Mouse (Mus musculus): ENCODE measurements around the gene Pde2a. TPM values are rescaled to one million over a fixed set of nuclear protein-coding genes. Genes with fewer than 3 reads are reported as not detected.

Pde2a gene
- polyA plus RNA-seq, 1 experiment = 49.3 TPM

DNA sequence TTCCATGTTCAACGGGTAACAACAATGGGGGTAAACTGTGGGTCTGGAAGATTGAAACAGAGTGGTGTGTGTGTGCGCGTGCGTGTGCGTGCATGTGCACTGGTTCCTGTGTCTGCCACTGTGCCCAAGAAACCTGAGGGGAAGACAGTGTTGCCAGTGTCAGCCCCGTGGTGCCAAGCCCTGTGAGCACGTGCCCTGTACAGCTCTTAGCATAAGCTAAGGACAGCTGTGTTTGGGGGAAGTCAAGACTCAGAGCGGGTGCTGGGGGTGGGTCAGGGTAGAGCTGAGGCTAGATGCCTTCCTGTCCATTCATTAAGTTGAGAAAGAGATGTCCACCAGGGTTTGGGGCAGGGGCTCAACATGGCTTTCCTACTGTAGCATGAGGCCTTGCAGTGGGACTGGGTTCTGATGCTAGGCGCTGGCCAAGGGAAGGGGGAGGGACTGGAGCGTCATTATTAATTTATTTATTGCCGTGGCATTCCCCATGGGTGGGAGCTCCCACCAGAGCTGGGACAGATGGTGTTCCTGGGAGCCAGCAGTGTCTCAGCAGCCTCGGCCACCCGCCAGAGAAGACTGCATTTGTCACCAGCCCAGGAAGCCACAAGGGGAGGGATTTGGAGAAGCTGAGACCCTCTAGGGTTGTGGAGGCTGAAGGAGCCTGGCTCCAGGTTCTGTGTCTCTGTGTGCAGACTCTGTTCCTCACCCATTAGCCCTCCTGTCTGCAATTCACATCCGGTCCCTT, 41.0 kb downstream of the Pde2a start:
- peak overlapping the region; percentile 34 for H3K4me2 ChIP-seq (ENCODE audit: low read depth)
- H3K27me3 ChIP-seq (ENCODE audit: control insufficient read depth, insufficient read depth, insufficient read length) = no peaks in the 10 kb centered on the region
- TF ChIP-seq TCF12 (IDR thresholded peaks at IDR 0.05; ENCODE audit: insufficient read depth, poor library complexity, severe bottlenecking) (peak; percentile 86), MYOD1 (IDR thresholded peaks at IDR 0.05; ENCODE audit: control insufficient read depth in 1 of 3, insufficient read length in 2 of 3, low read depth in 2 of 3) (peak; percentile 27 to 94 (median 93)), MAX (IDR thresholded peaks at IDR 0.05; ENCODE audit: low read depth) (no peak), CEBPB (IDR thresholded peaks at IDR 0.05; ENCODE audit: insufficient read depth, poor library complexity, severe bottlenecking) (no peak), MYOG (IDR thresholded peaks at IDR 0.05; ENCODE audit: control insufficient read depth in 1 of 3, insufficient read depth in 1 of 3, insufficient read length in 2 of 3, low read depth in 2 of 3) (peak; percentile 71 to 98 (median 89)), USF1 (IDR thresholded peaks at IDR 0.05; ENCODE audit: low read depth) (peak; percentile 11), TCF3 (IDR thresholded peaks at IDR 0.05; ENCODE audit: insufficient read length, low read depth) (peak; percentile 73)
- H3K79me2 ChIP-seq (ENCODE audit: control insufficient read depth, insufficient read depth) = no peaks in the 10 kb centered on the region
- H3ac ChIP-seq (ENCODE audit: control insufficient read depth, insufficient read length) = no peak overlapping the region
- H3K4me3 ChIP-seq = no peak overlapping the region
- H3K36me3 ChIP-seq (ENCODE audit: control insufficient read depth, insufficient read depth) = no peaks in the 10 kb centered on the region

DNA sequence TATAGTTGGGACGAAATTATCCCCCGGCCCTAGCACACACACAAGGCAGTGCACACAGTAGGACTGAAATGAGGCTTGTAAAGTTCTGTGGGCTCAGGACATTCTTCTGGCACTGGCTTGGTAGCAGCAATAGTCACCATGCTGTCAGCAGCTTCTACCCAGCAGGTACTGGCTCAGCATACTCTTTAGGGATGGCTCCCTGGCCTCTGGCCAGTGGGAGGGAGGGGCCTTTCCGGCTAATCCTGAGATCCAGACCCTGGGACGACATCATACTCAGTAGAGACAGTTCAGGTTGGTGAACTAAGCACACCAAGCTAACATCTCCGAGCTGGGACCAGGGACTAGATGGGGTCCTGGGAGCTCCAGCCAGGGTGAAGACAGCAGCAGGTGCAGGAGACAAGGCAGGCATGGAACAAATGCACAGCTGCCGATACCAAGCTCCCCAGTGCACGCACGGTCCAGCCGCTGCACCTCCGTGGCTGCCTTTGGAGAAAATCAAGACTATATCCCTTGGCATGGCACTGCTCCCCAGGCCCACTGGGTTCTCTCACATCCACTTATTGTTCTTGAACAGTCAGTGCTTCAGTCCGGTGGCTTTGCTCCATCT, 42.3 kb downstream of the Pde2a start:
- Histone ChIP-seq H3K4me3 (no peak overlapping the region), H3K4me2 (ENCODE audit: low read depth) (no peak overlapping the region), H3K36me3 (ENCODE audit: control insufficient read depth, insufficient read depth) (no peaks in the 10 kb centered on the region), H3K79me2 (ENCODE audit: control insufficient read depth, insufficient read depth) (no peaks in the 10 kb centered on the region), H3K27me3 (ENCODE audit: control insufficient read depth, insufficient read depth, insufficient read length) (no peaks in the 10 kb centered on the region), H3ac (ENCODE audit: control insufficient read depth, insufficient read length) (no peak overlapping the region)
- TF ChIP-seq CEBPB (IDR thresholded peaks at IDR 0.05; ENCODE audit: insufficient read depth, poor library complexity, severe bottlenecking) = no peak
- TF ChIP-seq SRF (IDR thresholded peaks at IDR 0.05; ENCODE audit: control insufficient read depth, insufficient read length, low read depth) = no peak
- no peak for TF ChIP-seq POLR2AphosphoS2 (IDR thresholded peaks at IDR 0.05; ENCODE audit: insufficient read length, low read depth)
- TF ChIP-seq TCF3 (IDR thresholded peaks at IDR 0.05; ENCODE audit: insufficient read length, low read depth) = peak; percentile 13
- TF ChIP-seq MYOD1 (IDR thresholded peaks at IDR 0.05; ENCODE audit: control insufficient read depth in 1 of 3, insufficient read length in 2 of 3, low read depth in 2 of 3) = peak in 2 of 3 experiments; percentile 70 to 82
- TF ChIP-seq MYOG (IDR thresholded peaks at IDR 0.05; ENCODE audit: control insufficient read depth in 1 of 3, insufficient read depth in 1 of 3, insufficient read length in 2 of 3, low read depth in 2 of 3) = peak in 2 of 3 experiments; percentile 70 to 83

- Histone ChIP-seq H3K4me2 (ENCODE audit: low read depth) (no peak overlapping the region), H3ac (ENCODE audit: control insufficient read depth, insufficient read length) (no peak overlapping the region), H3K4me3 (no peak overlapping the region), H3K27me3 (ENCODE audit: control insufficient read depth, insufficient read depth, insufficient read length) (no peaks in the 10 kb centered on the region), H3K79me2 (ENCODE audit: control insufficient read depth, insufficient read depth) (no peaks in the 10 kb centered on the region), H3K36me3 (ENCODE audit: control insufficient read depth, insufficient read depth) (no peaks in the 10 kb centered on the region)
- TF ChIP-seq MYOD1 (IDR thresholded peaks at IDR 0.05; ENCODE audit: control insufficient read depth in 1 of 3, insufficient read length in 2 of 3, low read depth in 2 of 3) = peak in 2 of 3 experiments; percentile 84 to 86
- peak; percentile 59 for TF ChIP-seq TCF3 (IDR thresholded peaks at IDR 0.05; ENCODE audit: insufficient read length, low read depth)
- TF ChIP-seq TCF12 (IDR thresholded peaks at IDR 0.05; ENCODE audit: insufficient read depth, poor library complexity, severe bottlenecking) = peak; percentile 65
- no peak for TF ChIP-seq E2F4 (IDR thresholded peaks at IDR 0.05; ENCODE audit: insufficient read depth)
- peak; percentile 60 to 91 (median 90) for TF ChIP-seq MYOG (IDR thresholded peaks at IDR 0.05; ENCODE audit: control insufficient read depth in 1 of 3, insufficient read depth in 1 of 3, insufficient read length in 2 of 3, low read depth in 2 of 3)
Measured at GRCm38 (mm10) chr7:101464927-101465326, 43.4 kb downstream of the Pde2a start.

DNA sequence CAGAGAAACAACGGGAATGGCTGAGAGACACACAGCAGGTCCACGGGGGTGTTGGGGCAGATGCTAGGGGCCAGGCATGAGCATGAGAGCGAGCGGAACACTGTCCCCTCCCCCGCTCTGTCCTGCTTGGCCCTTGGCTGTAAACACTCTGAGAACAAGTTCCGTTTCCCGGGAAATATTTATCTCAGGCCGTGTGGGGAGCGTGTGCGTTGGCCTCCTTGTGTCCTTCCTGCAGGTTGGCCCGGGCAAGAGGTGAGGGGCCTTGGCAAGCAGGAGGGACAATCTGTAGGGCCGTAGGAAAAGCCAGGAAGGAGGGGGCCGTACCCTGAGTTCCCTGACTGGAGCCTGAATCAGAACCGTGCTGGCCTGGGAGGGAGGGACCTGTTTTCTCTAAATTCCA, 43.9 kb downstream of the Pde2a start:
- H3K36me3 ChIP-seq (ENCODE audit: control insufficient read depth, insufficient read depth) = no peaks in the 10 kb centered on the region
- H3K4me2 ChIP-seq (ENCODE audit: low read depth) = no peak overlapping the region
- TF ChIP-seq MYOD1 (IDR thresholded peaks at IDR 0.05; ENCODE audit: control insufficient read depth in 1 of 3, insufficient read length in 2 of 3, low read depth in 2 of 3) = no peak
- TF ChIP-seq CEBPB (IDR thresholded peaks at IDR 0.05; ENCODE audit: insufficient read depth, poor library complexity, severe bottlenecking) = no peak
- no peak for TF ChIP-seq TCF3 (IDR thresholded peaks at IDR 0.05; ENCODE audit: insufficient read length, low read depth)
- TF ChIP-seq USF1 (IDR thresholded peaks at IDR 0.05; ENCODE audit: low read depth) = no peak
- no peak for TF ChIP-seq MAX (IDR thresholded peaks at IDR 0.05; ENCODE audit: low read depth)
- TF ChIP-seq POLR2AphosphoS2 (IDR thresholded peaks at IDR 0.05; ENCODE audit: insufficient read length, low read depth) = no peak
- no peak for TF ChIP-seq MYOG (IDR thresholded peaks at IDR 0.05; ENCODE audit: control insufficient read depth in 1 of 3, insufficient read depth in 1 of 3, insufficient read length in 2 of 3, low read depth in 2 of 3)
- no peak for TF ChIP-seq E2F4 (IDR thresholded peaks at IDR 0.05; ENCODE audit: insufficient read depth)
- no peak for TF ChIP-seq TCF12 (IDR thresholded peaks at IDR 0.05; ENCODE audit: insufficient read depth, poor library complexity, severe bottlenecking)
- TF ChIP-seq POLR2A (IDR thresholded peaks at IDR 0.05; ENCODE audit: insufficient read length, low read depth) = no peak
- TF ChIP-seq REST (IDR thresholded peaks at IDR 0.05; ENCODE audit: insufficient read depth, insufficient read length) = no peak
- TF ChIP-seq SRF (IDR thresholded peaks at IDR 0.05; ENCODE audit: control insufficient read depth, insufficient read length, low read depth) = no peak

More for the DNA sequence above, 43.9 kb downstream of the Pde2a start:
- no peak overlapping the region for H3ac ChIP-seq (ENCODE audit: control insufficient read depth, insufficient read length)
- no peaks in the 10 kb centered on the region for H3K27me3 ChIP-seq (ENCODE audit: control insufficient read depth, insufficient read depth, insufficient read length)
- H3K4me3 ChIP-seq = no peak overlapping the region
- peaks cover 3% of the 10 kb centered on the region for H3K79me2 ChIP-seq (ENCODE audit: control insufficient read depth, insufficient read depth)

All from myocyte (in vitro differentiated cells).